Mouse (Mus musculus) heart, adult 11 months (tissue): ENCODE results near the gene Catip.
A peak's percentile ranks its signal among the peaks of the same experiment; 100 is the strongest.

Source experiments
- DNase-seq: peaks from one replicate; pipeline ENCODE4 v3.0.0; 2022

Gene Catip

GRCm38 (mm10) chr1:74344163-74344916 is 17.6 kb upstream of the Catip start:
- DNase-seq, result peak; percentile 88

- DNase-seq, result no peak
Observed at GRCm38 (mm10) chr1:74351185-74351769, 10.6 kb upstream of the Catip start.

GRCm38 (mm10) chr1:74352532-74353096 is 9.3 kb upstream of the Catip start:
- DNase-seq, result peak; percentile 94

- no peak for DNase-seq
Observed at GRCm38 (mm10) chr1:74353453-74354229, 8.3 kb upstream of the Catip start.

- no peak for DNase-seq
Observed at GRCm38 (mm10) chr1:74357531-74357930, 4.4 kb upstream of the Catip start.

GRCm38 (mm10) chr1:74359952-74360517 is 1.9 kb upstream of the Catip start:
- DNase-seq, result no peak

- DNase-seq, result peak; percentile 93
Observed at GRCm38 (mm10) chr1:74362325-74363229, 669 bp downstream of the Catip start.

- DNase-seq, result peak; percentile 97
Observed at GRCm38 (mm10) chr1:74363437-74363836, 1.5 kb downstream of the Catip start.

GRCm38 (mm10) chr1:74364270-74364669 is 2.4 kb downstream of the Catip start:
- peak; percentile 96 for DNase-seq

GRCm38 (mm10) chr1:74367886-74368645 is 6.2 kb downstream of the Catip start:
- peak; percentile 99 for DNase-seq

GRCm38 (mm10) chr1:74370040-74370439 is 8.1 kb downstream of the Catip start:
- no peak for DNase-seq

GRCm38 (mm10) chr1:74373372-74373771 is 11.5 kb downstream of the Catip start:
- DNase-seq, result no peak

- peak; percentile 98 for DNase-seq
Observed at GRCm38 (mm10) chr1:74374980-74375379, 13.1 kb downstream of the Catip start, which contains the start of gene Slc11a1. TSS of gene Slc11a1 (plus strand) at chr1:74375195.

GRCm38 (mm10) chr1:74375561-74375960 is 13.7 kb downstream of the Catip start:
- peak; percentile 94 for DNase-seq

- DNase-seq, result peak; percentile 99
Observed at GRCm38 (mm10) chr1:74376396-74376795, 14.5 kb downstream of the Catip start.

GRCm38 (mm10) chr1:74379058-74379504 is 17.2 kb downstream of the Catip start:
- no peak for DNase-seq

GRCm38 (mm10) chr1:74380484-74380883 is 18.6 kb downstream of the Catip start:
- DNase-seq, result peak; percentile 85

- no peak for DNase-seq
Observed at GRCm38 (mm10) chr1:74381588-74382021, 19.7 kb downstream of the Catip start.

- DNase-seq, result no peak
Observed at GRCm38 (mm10) chr1:74383385-74383784, 21.5 kb downstream of the Catip start.

GRCm38 (mm10) chr1:74384525-74384924 is 22.6 kb downstream of the Catip start:
- no peak for DNase-seq

- DNase-seq, result peak; percentile 93
Observed at GRCm38 (mm10) chr1:74385064-74385463, 23.2 kb downstream of the Catip start.
